Comparison of ENCODE assay signal across 16 mouse cellular contexts in the genomic region with DNA sequence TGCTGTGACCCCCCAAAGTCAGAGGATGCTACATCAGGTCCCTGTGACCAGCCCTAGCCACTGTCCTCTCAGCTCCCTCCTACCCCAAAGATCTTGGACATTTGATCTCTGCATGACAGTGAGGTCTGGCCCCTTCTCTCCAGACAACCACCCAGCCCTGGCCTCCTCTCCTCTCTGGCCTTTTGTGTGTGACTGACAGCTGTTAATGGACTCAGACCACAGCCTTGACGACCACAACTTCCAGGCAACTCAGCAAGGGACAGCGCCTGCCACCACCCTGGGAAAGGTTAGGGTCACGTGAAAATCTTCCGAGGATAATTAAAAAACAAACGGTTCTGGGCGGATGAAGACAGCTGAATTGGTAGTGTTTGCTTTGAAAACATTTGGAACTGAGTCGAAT. TPM values are rescaled to one million over a fixed set of nuclear protein-coding genes. Genes with fewer than 3 reads are reported as not detected.
"Had no signal": no experiment of that assay in that cellular context is flagged by ENCODE, and none has a peak within 500 bp of the region (broad histone marks: within the 10 kb centered on the region; RNA-seq: fewer than 3 reads in every experiment).

No protein-coding gene starts in this region.

- ATAC-seq: midbrain, embryonic 13.5 days; midbrain, embryonic 16.5 days had no signal

- H3K27ac ChIP-seq: midbrain, embryonic 13.5 days; neural tube, embryonic 12.5 days; stomach, postnatal 0 days had no signal

- H3K4me2 ChIP-seq: lung, embryonic 14.5 days; midbrain, embryonic 11.5 days; midbrain, embryonic 13.5 days; neural tube, embryonic 12.5 days; stomach, embryonic 15.5 days had no signal

- H3K9ac ChIP-seq: lung, embryonic 14.5 days; midbrain, embryonic 13.5 days; neural tube, embryonic 12.5 days; stomach, embryonic 15.5 days had no signal

- H3K27me3 ChIP-seq: midbrain, embryonic 13.5 days; neural tube, embryonic 12.5 days; stomach, embryonic 15.5 days had no signal

- DNase-seq: lung, adult 18-20 months; lung, embryonic 14.5 days; lung, postnatal 10 days; lung, postnatal 4 days; right cerebral cortex, postnatal 14 days; thymus, adult 2 months; thymus, postnatal 25 days; thymus, postnatal 4 days had no signal

- H3K36me3 ChIP-seq: midbrain, embryonic 13.5 days; neural tube, embryonic 12.5 days had no signal

- H3K4me3 ChIP-seq: midbrain, embryonic 13.5 days; neural tube, embryonic 12.5 days; stomach, embryonic 15.5 days had no signal

- H3K4me1 ChIP-seq: neural tube, embryonic 12.5 days had no signal

- H3K9me3 ChIP-seq: midbrain, embryonic 13.5 days; neural tube, embryonic 12.5 days; stomach, embryonic 15.5 days had no signal

RNA-seq across cellular contexts. Expression of a gene that starts 18.5 kb away (rescaled TPM):
- total RNA-seq: megakaryocyte-erythroid progenitor cell, adult 5-6 weeks; neutrophil, adult 5-6 weeks had no signal
